Mouse (Mus musculus) bone marrow, adult 2 months (tissue): Measurements from ENCODE around the gene Fastkd5. TPM values are rescaled to one million over a fixed set of nuclear protein-coding genes. Genes with fewer than 3 reads are reported as not detected.
A peak's percentile ranks its signal among the peaks of the same experiment; 100 is the strongest.
"Not testable (repeated sequence)": the region's sequence is repeated elsewhere in the genome, so short reads cannot be mapped to it uniquely, and the experiment has no call there.

Experiments used
- H3K27ac ChIP-seq: fragments of 200-500 bp; 2 replicates; pipeline ENCODE4 v1.5.1; 2012; ENCODE audit warnings: low read depth, mild to moderate bottlenecking, control low read depth, inconsistent platforms, low read length; ENCODE audit not compliant: control insufficient read depth, poor library complexity, insufficient read depth
- H3K4me1 ChIP-seq: fragments of 200-500 bp; 2 replicates; pipeline ENCODE4 v1.6.1; 2011; ENCODE audit warnings: low read length; ENCODE audit not compliant: control insufficient read depth, insufficient read depth
- H3K4me3 ChIP-seq: fragments of 200-500 bp; replicated peaks from 2 replicates; pipeline ENCODE3; 2011; ENCODE audit warnings: mild to moderate bottlenecking, low read depth, low read length, control low read depth; ENCODE audit not compliant: control insufficient read depth
- CTCF ChIP-seq: fragments of 200-500 bp; IDR thresholded peaks from 2 replicates; pipeline ENCODE4 v1.5.1; 2011; ENCODE audit warnings: low read length, control low read depth; ENCODE audit not compliant: control insufficient read depth, insufficient read depth
- POLR2A ChIP-seq: fragments of 200-500 bp; IDR thresholded peaks from 2 replicates; pipeline ENCODE4 v1.6.1; 2011; ENCODE audit warnings: low read depth, mild to moderate bottlenecking, control low read depth, low read length, borderline replicate concordance; ENCODE audit not compliant: control insufficient read depth
- WGBS: fragments of 180-500 bp; shearing (Covaris S2); methylation state at CpG from one replicate; pipeline ENCODE4 v1.1.7; 2018; 5-methylcytosine and 5-hydroxymethylcytosine counted together
- polyA plus RNA-seq: library from polyadenylated mRNA; stranded (reverse); fragments of >200 nt; gene quantifications from 2 replicates; pipeline ENCODE4 v1.2.4, GENCODE M21; 2011; ENCODE audit warnings: low replicate concordance; ENCODE audit not compliant: missing spikeins, insufficient read depth, insufficient read length

Gene Fastkd5
- polyA plus RNA-seq, 1 experiment: 2.5 TPM

DNA sequence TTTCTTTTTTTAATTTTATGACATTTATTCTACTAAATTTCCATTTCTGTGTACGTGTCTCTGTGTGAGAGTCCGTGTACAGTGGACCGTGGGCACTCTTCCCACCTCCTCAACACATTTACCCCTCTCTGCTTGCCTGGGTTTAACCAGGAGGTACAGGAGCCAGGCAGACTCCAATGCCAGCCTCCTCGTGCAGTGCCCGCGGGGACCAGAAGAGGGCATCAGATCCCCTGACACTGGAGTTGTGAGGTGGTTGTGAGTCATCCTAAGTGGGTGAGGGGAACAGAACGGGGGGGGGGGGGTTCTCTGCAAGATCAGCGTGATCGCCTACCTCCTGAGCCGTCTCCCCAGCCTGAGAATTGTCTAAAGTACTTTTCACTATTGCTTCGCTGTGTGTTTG is 51.7 kb downstream of the Fastkd5 start:
- Histone ChIP-seq H3K4me3 (no peak overlapping the region), H3K4me1 (no peaks in the 10 kb centered on the region; the same call in 1 of the 2 replicates), H3K27ac (no peak overlapping the region)
- WGBS: 15% methylated on average over 11 of the region's 11 CpGs
- TF ChIP-seq POLR2A (no peak), CTCF (peak; percentile 67)

DNA sequence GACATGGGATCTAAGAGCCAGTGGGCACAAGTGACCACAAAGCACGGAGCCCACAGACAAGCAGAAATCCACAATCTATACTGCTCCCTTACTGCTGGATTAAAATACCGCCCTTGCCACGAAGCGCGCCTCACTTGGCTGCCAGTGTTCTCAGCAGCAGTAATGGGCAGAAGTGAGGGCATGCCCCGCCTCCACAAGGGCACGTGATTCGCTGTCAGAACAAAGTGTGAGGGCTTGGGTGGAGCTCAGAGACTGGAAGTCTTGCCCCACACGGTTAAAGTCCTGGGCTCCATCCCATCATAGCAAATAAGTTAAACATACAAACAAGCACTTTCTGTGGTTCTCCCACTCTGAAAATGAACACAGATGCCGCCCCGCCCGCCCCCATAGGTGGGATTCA is 52.2 kb downstream of the Fastkd5 start:
- no peak overlapping the region for H3K27ac ChIP-seq
- H3K4me1 ChIP-seq: no peaks in the 10 kb centered on the region; the same call in 1 of the 2 replicates
- TF ChIP-seq POLR2A (no peak), CTCF (no peak)
- H3K4me3 ChIP-seq: no peak overlapping the region
- WGBS: 5% methylated on average over 12 of the region's 12 CpGs

DNA sequence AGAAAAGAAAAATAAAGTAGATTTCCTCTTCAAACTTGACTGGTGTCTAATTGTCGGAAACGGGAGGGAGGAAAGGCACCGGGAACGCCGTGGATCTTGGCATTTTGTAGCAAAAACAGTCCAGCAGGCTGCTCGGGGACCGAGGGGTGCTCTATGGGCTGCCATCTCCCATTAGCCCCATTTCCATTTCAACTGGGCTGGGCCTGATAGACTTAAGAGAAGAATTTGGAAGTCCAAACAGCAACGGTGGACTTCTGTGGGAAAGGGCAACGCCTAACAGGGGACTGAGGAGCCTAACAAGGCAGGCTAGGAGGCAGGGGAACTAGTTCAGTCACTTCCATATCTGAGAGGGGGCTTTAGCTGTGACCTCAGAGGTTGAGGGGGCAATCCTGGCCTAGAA is 52.8 kb downstream of the Fastkd5 start:
- H3K4me1 ChIP-seq: no peaks in the 10 kb centered on the region; the same call in 1 of the 2 replicates
- 8% methylated on average over 9 of the region's 9 CpGs for WGBS
- no peak for TF ChIP-seq POLR2A
- TF ChIP-seq CTCF: no peak
- no peak overlapping the region for H3K27ac ChIP-seq
- no peak overlapping the region for H3K4me3 ChIP-seq

DNA sequence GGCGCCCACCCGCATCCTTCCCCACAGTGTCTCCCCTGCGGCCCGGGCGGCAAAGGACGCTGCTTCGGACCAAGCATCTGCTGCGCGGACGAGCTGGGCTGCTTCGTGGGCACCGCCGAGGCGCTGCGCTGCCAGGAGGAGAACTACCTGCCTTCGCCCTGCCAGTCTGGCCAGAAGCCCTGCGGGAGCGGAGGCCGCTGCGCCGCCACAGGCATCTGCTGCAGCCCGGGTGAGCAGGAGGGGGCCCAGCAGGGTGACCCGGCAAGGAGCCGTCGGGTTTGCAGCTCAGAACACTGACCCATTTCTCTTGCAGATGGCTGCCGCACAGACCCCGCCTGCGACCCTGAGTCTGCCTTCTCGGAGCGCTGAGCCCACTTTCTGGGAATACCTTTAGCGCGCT is 53.3 kb downstream of the Fastkd5 start:
- H3K4me1 ChIP-seq, H3K27ac ChIP-seq, H3K4me3 ChIP-seq: not testable (repeated sequence)
- 6% methylated on average over 32 of the region's 32 CpGs for WGBS

DNA sequence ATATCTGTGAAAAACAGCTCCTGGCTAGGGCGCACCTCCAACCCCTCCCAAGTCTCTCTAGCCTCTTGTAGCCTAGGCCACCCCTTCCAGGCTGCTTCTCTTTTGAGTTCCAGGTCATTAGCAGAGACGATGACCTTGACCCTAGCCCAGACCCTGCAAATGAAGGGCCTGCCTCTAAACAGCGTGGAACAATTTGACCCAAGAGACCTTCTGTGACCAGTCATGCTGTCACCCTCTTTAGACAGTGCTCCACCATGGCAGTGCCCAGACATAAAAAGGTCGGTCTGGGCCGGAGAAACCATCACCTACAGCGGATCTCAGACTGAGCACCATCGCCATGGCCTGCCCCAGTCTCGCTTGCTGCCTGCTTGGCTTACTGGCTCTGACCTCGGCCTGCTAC is 54.0 kb downstream of the Fastkd5 start, which contains the start of gene Oxt:
Oxt (plus strand) TSS at position 301 of the 400 bp plus-strand sequence.
- Histone ChIP-seq H3K4me3 (no peak within 1 kb of the TSS), H3K27ac (no peak within 1 kb of the TSS), H3K4me1 (no peaks in the 10 kb centered on the region; the same call in 1 of the 2 replicates)
- 73% methylated on average over 9 of the region's 9 CpGs for WGBS
- TF ChIP-seq CTCF: no peak
- TF ChIP-seq POLR2A: no peak

DNA sequence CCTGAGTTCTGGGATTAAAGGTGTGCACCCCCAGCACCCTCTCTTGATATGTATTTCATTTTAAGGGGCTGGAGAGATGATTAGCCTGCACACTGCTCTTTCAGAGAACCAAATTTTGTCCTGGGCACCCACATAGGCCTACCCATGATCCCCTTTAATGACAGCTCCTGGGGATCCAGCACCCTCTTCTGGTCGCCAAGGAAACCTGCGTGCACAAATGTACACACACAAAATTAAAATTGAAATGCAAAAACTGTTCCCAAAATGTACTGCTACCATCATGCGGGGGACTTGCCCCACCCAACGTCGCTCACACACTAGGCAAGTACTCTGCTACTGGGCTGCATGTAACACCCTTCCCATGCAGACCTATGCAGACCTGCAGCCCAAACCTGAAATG is 54.9 kb downstream of the Fastkd5 start:
- no peaks in the 10 kb centered on the region; the same call in 1 of the 2 replicates for H3K4me1 ChIP-seq
- TF ChIP-seq POLR2A (no peak), CTCF (0 out of 2 replicates have a peak, but pooled peaks have one; percentile 13)
- no peak overlapping the region for H3K4me3 ChIP-seq
- 88% methylated on average over 5 of the region's 5 CpGs for WGBS
- H3K27ac ChIP-seq: no peak overlapping the region

DNA sequence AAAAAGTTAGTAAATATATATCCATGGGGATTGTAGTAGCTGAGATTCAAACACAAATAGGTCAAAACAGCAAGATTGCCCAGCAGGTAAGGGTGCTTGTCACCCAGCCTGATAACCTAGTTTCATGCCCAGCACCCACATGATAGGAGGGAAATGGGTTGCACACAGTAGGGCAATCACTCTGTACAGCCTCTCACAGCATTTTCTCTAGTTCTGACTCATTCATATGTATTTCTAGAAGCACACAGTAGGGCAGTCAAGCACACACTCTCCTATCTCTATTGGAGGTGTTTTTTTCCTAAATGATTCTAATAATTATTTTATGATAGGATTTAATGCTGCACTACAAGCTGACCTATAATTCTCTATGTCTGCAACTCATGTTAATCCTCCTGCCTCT is 59.9 kb downstream of the Fastkd5 start:
- no peak overlapping the region for H3K27ac ChIP-seq
- H3K4me3 ChIP-seq: no peak overlapping the region
- H3K4me1 ChIP-seq: no peaks in the 10 kb centered on the region
- no peak for TF ChIP-seq POLR2A
- no peak for TF ChIP-seq CTCF

DNA sequence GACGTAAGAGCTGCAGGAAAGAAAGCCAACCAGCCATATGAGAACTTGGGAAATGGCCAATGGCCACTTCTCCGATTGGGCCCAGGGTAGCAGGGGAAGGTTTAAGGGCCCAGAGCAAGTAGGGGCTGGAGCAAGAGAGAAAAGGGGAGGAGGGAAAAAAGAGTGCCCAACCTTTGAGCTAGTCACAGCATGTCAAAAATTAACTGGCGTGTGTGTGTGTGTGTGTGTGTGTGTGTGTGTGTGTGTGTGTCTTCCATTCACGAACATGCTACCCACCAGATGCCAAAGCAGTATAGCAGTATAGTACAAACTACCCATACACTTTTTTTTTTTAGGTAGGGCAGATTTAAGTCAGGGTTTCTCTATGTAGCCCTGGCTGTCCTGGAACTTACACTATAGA is 60.9 kb downstream of the Fastkd5 start:
- WGBS: 66% methylated on average over 4 of the region's 4 CpGs
- H3K4me1 ChIP-seq: no peaks in the 10 kb centered on the region
- TF ChIP-seq CTCF (no peak), POLR2A (no peak)
- no peak overlapping the region for H3K27ac ChIP-seq
- no peak overlapping the region for H3K4me3 ChIP-seq

DNA sequence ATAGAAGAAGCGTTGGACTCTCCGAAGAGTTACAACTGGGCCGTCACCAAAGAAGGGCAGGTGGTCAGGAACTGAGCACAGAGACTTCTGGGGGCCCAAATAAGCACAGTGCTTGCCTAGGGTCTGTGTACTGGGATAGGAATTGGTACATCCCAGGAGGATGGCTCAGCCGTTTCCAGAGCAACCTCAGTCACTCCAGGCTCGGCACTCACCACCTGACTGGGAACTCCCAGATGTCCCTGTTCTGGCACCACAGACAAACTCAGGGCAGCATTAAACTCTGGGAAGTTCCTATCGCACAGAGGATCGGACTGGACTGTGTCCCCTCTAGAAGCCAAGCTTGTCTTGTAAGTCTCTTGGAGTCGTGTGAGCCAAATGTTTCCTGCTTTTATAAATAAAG is 64.8 kb downstream of the Fastkd5 start:
- WGBS: 89% methylated on average over 8 of the region's 8 CpGs
- TF ChIP-seq CTCF: no peak
- no peak for TF ChIP-seq POLR2A
- H3K4me3 ChIP-seq: no peak overlapping the region
- no peak overlapping the region for H3K27ac ChIP-seq
- no peaks in the 10 kb centered on the region for H3K4me1 ChIP-seq
